Mouse (Mus musculus) lung, postnatal 0 days (tissue): ENCODE results near the gene Hist3h2a. TPM values are rescaled to one million over a fixed set of nuclear protein-coding genes. Genes with fewer than 3 reads are reported as not detected.
"Not testable (repeated sequence)": the region's sequence is repeated elsewhere in the genome, so short reads cannot be mapped to it uniquely, and the experiment has no call there.

ENCODE experiments used
- ATAC-seq: fragments of 200-750 bp; cut with Nextera tagmentation; 2 replicates; pipeline ENCODE4 v1.8.0; 2017; ENCODE audit warnings: moderate library complexity
- DNase-seq: peaks from one replicate; pipeline ENCODE4 v3.0.0-alpha.2; 2016; ENCODE audit warnings: low spot score
- H3K27ac ChIP-seq: fragments of 300-500 bp; sonication (generic); 2 replicates; pipeline ENCODE4 v1.5.1; 2014; ENCODE audit warnings: antibody characterized with exemption, mild to moderate bottlenecking, low read length, mixed read lengths
- H3K27me3 ChIP-seq: fragments of 300-500 bp; sonication (generic); replicated peaks from 2 replicates; pipeline ENCODE4 v1.6.1; 2014; ENCODE audit warnings: low read length, mixed read lengths; ENCODE audit not compliant: insufficient read depth
- H3K36me3 ChIP-seq: fragments of 300-500 bp; sonication (generic); 2 replicates; pipeline ENCODE4 v1.6.1; 2014; ENCODE audit warnings: low read length, mixed read lengths; ENCODE audit not compliant: insufficient read depth
- H3K4me1 ChIP-seq: fragments of 300-500 bp; sonication (generic); 2 replicates; pipeline ENCODE4 v1.6.1; 2014; ENCODE audit warnings: antibody characterized with exemption, low read depth, low read length, mixed read lengths; ENCODE audit not compliant: insufficient read depth
- H3K4me2 ChIP-seq: fragments of 300-500 bp; sonication (generic); replicated peaks from 2 replicates; pipeline ENCODE4 v1.6.1; 2014; ENCODE audit warnings: low read depth, mild to moderate bottlenecking, low read length, moderate library complexity, mixed read lengths
- H3K4me3 ChIP-seq: fragments of 300-500 bp; sonication (generic); 2 replicates; pipeline ENCODE4 v1.5.1; 2014; ENCODE audit warnings: low read depth, low read length
- H3K9ac ChIP-seq: fragments of 300-500 bp; sonication (generic); replicated peaks from 2 replicates; pipeline ENCODE4 v1.6.1; 2014; ENCODE audit warnings: low read depth, mild to moderate bottlenecking
- H3K9me3 ChIP-seq: fragments of 300-500 bp; sonication (generic); 2 replicates; pipeline ENCODE4 v1.6.1; 2016; ENCODE audit warnings: low read length, mixed read lengths
- CTCF ChIP-seq: IDR thresholded peaks from 2 replicates; pipeline ENCODE4 v1.5.1; 2016; ENCODE audit warnings: antibody characterized with exemption, mild to moderate bottlenecking
- EP300 ChIP-seq: IDR thresholded peaks from 2 replicates; pipeline ENCODE4 v1.6.1; 2016; ENCODE audit warnings: antibody characterized with exemption, mild to moderate bottlenecking, control low read depth
- WGBS: fragments of 180-500 bp; shearing (Covaris S2); extraction: QIAGEN DNeasy Blood & Tissue Kit; methylation state at CpG from one replicate; pipeline ENCODE4 v1.1.7; 2014; 5-methylcytosine and 5-hydroxymethylcytosine counted together
- polyA plus RNA-seq: library from polyadenylated mRNA; unstranded; fragments of >200 nt; fragmentation: Nextera tagmentation; extraction: Ambion mirVana; gene quantifications from 2 replicates; pipeline ENCODE4 v1.2.1, GENCODE M21; 2015

Hist3h2a gene
- polyA plus RNA-seq, 1 experiment from 2014 or later: 21.6 TPM

GRCm38 (mm10) chr11:58949480-58950431, 4.7 kb upstream of the Hist3h2a start:
- WGBS: 12% methylated on average over 20 of the region's 20 CpGs
- DNase-seq (no peak), ATAC-seq (no peak)
- H3K27me3 ChIP-seq: peaks cover 5% of the 10 kb centered on the region; the same call in 1 of the 2 replicates
- peak overlapping the region; percentile 22; the same call in 1 of the 2 replicates for H3K4me3 ChIP-seq
- no peaks in the 10 kb centered on the region for H3K9me3 ChIP-seq
- H3K9ac ChIP-seq: no peak overlapping the region
- H3K4me2 ChIP-seq: peak overlapping the region; percentile 43
- H3K36me3 ChIP-seq: no peaks in the 10 kb centered on the region
- TF ChIP-seq EP300 (no peak), CTCF (no peak)
- no peaks in the 10 kb centered on the region for H3K4me1 ChIP-seq
- H3K27ac ChIP-seq: no peak overlapping the region

DNA sequence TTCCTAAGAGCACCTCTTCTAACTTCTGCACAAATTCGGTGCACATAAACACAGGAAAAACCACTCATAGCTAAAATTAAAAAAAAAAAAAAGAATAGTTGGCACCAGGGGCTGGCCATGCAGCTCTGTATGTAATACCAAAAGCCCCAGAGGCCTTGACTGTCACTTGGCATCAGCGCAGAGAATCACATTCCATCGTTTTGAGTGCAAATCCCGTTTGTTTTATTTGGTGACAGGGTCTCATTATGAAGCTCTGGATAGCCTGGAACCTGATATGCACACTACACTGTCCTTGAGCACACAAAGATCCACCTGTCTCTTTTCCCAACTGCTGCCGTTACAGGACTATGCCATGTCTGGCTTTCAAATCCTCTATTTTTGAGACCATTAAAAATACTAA, 3.3 kb upstream of the Hist3h2a start:
- H3K36me3 ChIP-seq: no peaks in the 10 kb centered on the region
- 69% methylated on average over 5 of the region's 5 CpGs for WGBS
- H3K4me2 ChIP-seq: no peak overlapping the region
- H3K4me1 ChIP-seq: 0 out of 2 replicates have a peak, but pooled peaks cover 7% of the 10 kb centered on the region
- no peaks in the 10 kb centered on the region for H3K9me3 ChIP-seq
- no peak overlapping the region for H3K27ac ChIP-seq
- H3K9ac ChIP-seq: no peak overlapping the region
- no peak overlapping the region for H3K4me3 ChIP-seq
- ATAC-seq: no peak
- TF ChIP-seq EP300 (no peak), CTCF (no peak)
- DNase-seq: no peak
- peaks cover 3% of the 10 kb centered on the region; the same call in 1 of the 2 replicates for H3K27me3 ChIP-seq

DNA sequence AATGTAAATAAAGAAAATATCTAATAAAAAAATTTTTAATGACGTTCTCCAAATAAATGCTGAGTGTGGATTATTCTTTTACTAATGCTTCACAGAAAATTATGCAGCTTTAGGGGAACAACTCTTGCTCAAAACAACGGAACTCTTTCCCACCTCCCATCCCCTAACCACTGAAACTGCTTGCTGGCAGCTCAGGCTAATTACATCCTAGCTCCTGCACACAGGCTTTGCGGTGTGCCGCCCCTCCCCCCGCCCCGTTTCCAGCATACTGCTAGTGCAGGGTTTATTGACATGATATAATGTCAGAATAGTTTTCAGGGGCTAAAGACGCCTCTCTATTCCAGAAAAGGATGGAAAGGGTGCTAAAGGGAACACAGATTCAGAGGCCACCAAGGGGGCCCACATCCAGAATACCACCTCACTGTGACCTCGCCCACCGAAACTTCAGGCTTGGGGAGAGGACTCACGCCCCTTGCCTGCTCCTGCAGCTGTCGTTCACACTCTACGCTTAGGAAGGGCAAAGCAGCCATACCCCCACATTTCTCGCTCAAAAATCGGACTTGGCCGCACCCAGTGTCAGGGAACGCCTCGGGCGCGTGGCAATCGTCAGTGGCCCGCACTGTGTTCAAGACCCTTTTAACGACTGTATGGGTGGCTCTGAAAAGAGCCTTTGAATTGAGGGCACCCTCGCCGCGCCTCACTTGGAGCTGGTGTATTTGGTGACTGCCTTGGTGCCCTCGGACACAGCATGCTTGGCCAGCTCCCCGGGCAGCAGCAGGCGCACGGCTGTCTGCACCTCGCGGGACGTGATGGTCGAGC, 925 bp upstream of the Hist3h2a start:
- Histone ChIP-seq H3K4me3 (peak overlapping the region; percentile 62), H3K36me3 (peaks cover 11% of the 10 kb centered on the region; the same call in 1 of the 2 replicates), H3K9ac (peak overlapping the region; percentile 12; the same call in 1 of the 2 replicates), H3K9me3 (no peaks in the 10 kb centered on the region), H3K4me1 (0 out of 2 replicates have a peak, but pooled peaks cover 10% of the 10 kb centered on the region), H3K27ac (no peak overlapping the region), H3K27me3 (peaks cover 3% of the 10 kb centered on the region; the same call in 1 of the 2 replicates), H3K4me2 (peak overlapping the region; percentile 70)
- DNase-seq: peak; percentile 38
- TF ChIP-seq EP300 (no peak), CTCF (no peak)
- ATAC-seq: peak; percentile 15
- 2% methylated on average over 33 of the region's 33 CpGs for WGBS

DNA sequence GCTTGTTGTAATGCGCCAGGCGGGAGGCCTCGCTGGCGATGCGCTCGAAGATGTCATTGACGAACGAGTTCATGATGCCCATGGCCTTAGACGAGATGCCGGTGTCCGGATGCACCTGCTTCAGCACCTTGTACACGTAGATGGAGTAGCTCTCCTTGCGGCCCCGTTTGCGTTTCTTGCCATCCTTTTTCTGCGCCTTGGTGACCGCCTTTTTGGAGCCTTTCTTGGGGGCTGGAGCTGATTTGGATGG, 390 bp upstream of the Hist3h2a start:
- H3K9ac ChIP-seq: peak overlapping the region; percentile 12; the same call in 1 of the 2 replicates
- not testable (repeated sequence) for H3K4me1 ChIP-seq, H3K9me3 ChIP-seq, DNase-seq, ATAC-seq, H3K27me3 ChIP-seq
- H3K27ac ChIP-seq: peak overlapping the region; percentile 97; the same call in 1 of the 2 replicates
- H3K4me2 ChIP-seq: peak overlapping the region; percentile 70
- peaks cover 11% of the 10 kb centered on the region; the same call in 1 of the 2 replicates for H3K36me3 ChIP-seq
- under 1% methylated on average over 16 of the region's 17 CpGs for WGBS
- peak overlapping the region; percentile 62 for H3K4me3 ChIP-seq

- peak overlapping the region; percentile 70 for H3K4me2 ChIP-seq
- peak overlapping the region; percentile 69 for H3K9ac ChIP-seq
- no peak for DNase-seq
- TF ChIP-seq EP300 (no peak), CTCF (no peak)
- H3K4me3 ChIP-seq: peak overlapping the region; percentile 62
- H3K4me1 ChIP-seq: 0 out of 2 replicates have a peak, but pooled peaks cover 11% of the 10 kb centered on the region
- no peak for ATAC-seq
- H3K27me3 ChIP-seq: 0 out of 2 replicates have a peak, but pooled peaks cover 3% of the 10 kb centered on the region
- H3K27ac ChIP-seq: peak overlapping the region; percentile 97
- peaks cover 11% of the 10 kb centered on the region; the same call in 1 of the 2 replicates for H3K36me3 ChIP-seq
- H3K9me3 ChIP-seq: no peaks in the 10 kb centered on the region
- 2% methylated on average over 20 of the region's 20 CpGs for WGBS
Observed at GRCm38 (mm10) chr11:58955143-58955867, 820 bp downstream of the Hist3h2a start.
